Mouse (Mus musculus): ENCODE measurements at regions not wholly inside any gene's neighbourhood (a gene's known extent, or its start where the extent isn't known, plus 50 kb on each side); places are given as distances from the start of the nearest gene placed in this dataset.

GRCm38 (mm10) chr2:74409856-74410404 is 169.3 kb downstream of the Lnpk start:
- no peaks in the 10 kb centered on the region for H3K27me3 ChIP-seq (replicated peaks; ENCODE audit: low read depth, poor library complexity, severe bottlenecking)
- H3K36me3 ChIP-seq (replicated peaks) = no peaks in the 10 kb centered on the region
- no peak overlapping the region for H3K27ac ChIP-seq (replicated peaks)
- no peak for DNase-seq (ENCODE audit: low spot score)
- H3K4me3 ChIP-seq = no peak overlapping the region
- H3K9me3 ChIP-seq = no peaks in the 10 kb centered on the region
- no peaks in the 10 kb centered on the region for H3K4me1 ChIP-seq
- WGBS = 85% methylated on average over 4 of the region's 4 CpGs

GRCm38 (mm10) chr2:74404493-74404892 is 174.7 kb downstream of the Lnpk start:
- no peaks in the 10 kb centered on the region for H3K36me3 ChIP-seq (replicated peaks)
- 83% methylated on average over 3 of the region's 3 CpGs for WGBS
- DNase-seq (ENCODE audit: low spot score) = no peak
- no peaks in the 10 kb centered on the region for H3K9me3 ChIP-seq
- H3K4me1 ChIP-seq = no peaks in the 10 kb centered on the region
- no peak overlapping the region for H3K4me3 ChIP-seq
- no peaks in the 10 kb centered on the region for H3K27me3 ChIP-seq (replicated peaks; ENCODE audit: low read depth, poor library complexity, severe bottlenecking)
- H3K27ac ChIP-seq (replicated peaks) = no peak overlapping the region

GRCm38 (mm10) chr2:74391064-74391463 is 188.2 kb downstream of the Lnpk start:
- Histone ChIP-seq H3K36me3 (replicated peaks) (no peaks in the 10 kb centered on the region), H3K4me1 (no peaks in the 10 kb centered on the region), H3K9me3 (no peaks in the 10 kb centered on the region), H3K4me3 (no peak overlapping the region), H3K27me3 (replicated peaks; ENCODE audit: low read depth, poor library complexity, severe bottlenecking) (no peaks in the 10 kb centered on the region), H3K27ac (replicated peaks) (no peak overlapping the region)
- no peak for DNase-seq (ENCODE audit: low spot score)
- 92% methylated on average over 4 of the region's 4 CpGs for WGBS

- WGBS = 91% methylated on average over 5 of the region's 5 CpGs
- DNase-seq (ENCODE audit: low spot score) = no peak
- no peaks in the 10 kb centered on the region for H3K36me3 ChIP-seq (replicated peaks)
- H3K27ac ChIP-seq (replicated peaks) = no peak overlapping the region
- H3K9me3 ChIP-seq = no peaks in the 10 kb centered on the region
- no peak overlapping the region for H3K4me3 ChIP-seq
- no peaks in the 10 kb centered on the region for H3K4me1 ChIP-seq
- no peaks in the 10 kb centered on the region for H3K27me3 ChIP-seq (replicated peaks; ENCODE audit: low read depth, poor library complexity, severe bottlenecking)
Observed at GRCm38 (mm10) chr2:74388078-74388477, 191.2 kb downstream of the Lnpk start.

- H3K4me3 ChIP-seq = no peak overlapping the region
Observed at GRCm38 (mm10) chr2:74384918-74385317, 194.3 kb downstream of the Lnpk start.

GRCm38 (mm10) chr2:74380574-74381287 is 198.5 kb downstream of the Lnpk start:
- no peaks in the 10 kb centered on the region for H3K27me3 ChIP-seq (replicated peaks; ENCODE audit: low read depth, poor library complexity, severe bottlenecking)
- no peak overlapping the region for H3K27ac ChIP-seq (replicated peaks)
- no peaks in the 10 kb centered on the region for H3K9me3 ChIP-seq
- no peak for DNase-seq (ENCODE audit: low spot score)
- H3K36me3 ChIP-seq (replicated peaks) = no peaks in the 10 kb centered on the region
- H3K4me1 ChIP-seq = no peaks in the 10 kb centered on the region
- no peak overlapping the region for H3K4me3 ChIP-seq
- 87% methylated on average over 7 of the region's 7 CpGs for WGBS

More at GRCm38 (mm10) chr2:74384918-74385317, 194.3 kb downstream of the Lnpk start:
- no peaks in the 10 kb centered on the region for H3K4me1 ChIP-seq
- H3K27ac ChIP-seq (replicated peaks) = no peak overlapping the region
- no peaks in the 10 kb centered on the region for H3K9me3 ChIP-seq
- no peaks in the 10 kb centered on the region for H3K36me3 ChIP-seq (replicated peaks)
- no peak for DNase-seq (ENCODE audit: low spot score)
- WGBS = 88% methylated on average over 1 of the region's 1 CpGs
- no peaks in the 10 kb centered on the region for H3K27me3 ChIP-seq (replicated peaks; ENCODE audit: low read depth, poor library complexity, severe bottlenecking)

GRCm38 (mm10) chr2:74378709-74379108 is 200.5 kb downstream of the Lnpk start:
- no peak for DNase-seq (ENCODE audit: low spot score)
- Histone ChIP-seq H3K4me1 (no peaks in the 10 kb centered on the region), H3K36me3 (replicated peaks) (no peaks in the 10 kb centered on the region), H3K27me3 (replicated peaks; ENCODE audit: low read depth, poor library complexity, severe bottlenecking) (no peaks in the 10 kb centered on the region), H3K27ac (replicated peaks) (no peak overlapping the region), H3K4me3 (no peak overlapping the region), H3K9me3 (no peaks in the 10 kb centered on the region)
- 95% methylated on average over 3 of the region's 3 CpGs for WGBS

GRCm38 (mm10) chr2:74373938-74374337 is 205.3 kb downstream of the Lnpk start:
- H3K4me3 ChIP-seq = no peak overlapping the region
- H3K9me3 ChIP-seq = no peaks in the 10 kb centered on the region
- WGBS = 87% methylated on average over 1 of the region's 1 CpGs
- no peaks in the 10 kb centered on the region for H3K36me3 ChIP-seq (replicated peaks)
- no peaks in the 10 kb centered on the region for H3K4me1 ChIP-seq
- no peak for DNase-seq (ENCODE audit: low spot score)
- H3K27me3 ChIP-seq (replicated peaks; ENCODE audit: low read depth, poor library complexity, severe bottlenecking) = no peaks in the 10 kb centered on the region
- H3K27ac ChIP-seq (replicated peaks) = no peak overlapping the region

- 59% methylated on average over 4 of the region's 4 CpGs for WGBS
- H3K4me3 ChIP-seq = no peak overlapping the region
- no peaks in the 10 kb centered on the region for H3K36me3 ChIP-seq (replicated peaks)
- no peaks in the 10 kb centered on the region for H3K9me3 ChIP-seq
- no peak overlapping the region for H3K27ac ChIP-seq (replicated peaks)
- DNase-seq (ENCODE audit: low spot score) = no peak
- H3K4me1 ChIP-seq = no peaks in the 10 kb centered on the region
- H3K27me3 ChIP-seq (replicated peaks; ENCODE audit: low read depth, poor library complexity, severe bottlenecking) = no peaks in the 10 kb centered on the region
Observed at GRCm38 (mm10) chr2:74373056-74373455, 206.2 kb downstream of the Lnpk start.

GRCm38 (mm10) chr2:74363255-74363654 is 216.0 kb downstream of the Lnpk start:
- DNase-seq (ENCODE audit: low spot score) = no peak
- H3K4me1 ChIP-seq = no peaks in the 10 kb centered on the region

GRCm38 (mm10) chr2:74354591-74354990 is 224.6 kb downstream of the Lnpk start:
- no peaks in the 10 kb centered on the region for H3K36me3 ChIP-seq (replicated peaks)
- H3K9me3 ChIP-seq = no peaks in the 10 kb centered on the region
- WGBS = 65% methylated on average over 8 of the region's 8 CpGs
- no peak overlapping the region for H3K4me3 ChIP-seq
- H3K4me1 ChIP-seq = no peaks in the 10 kb centered on the region
- peak; percentile 9 for DNase-seq (ENCODE audit: low spot score)
- no peaks in the 10 kb centered on the region for H3K27me3 ChIP-seq (replicated peaks; ENCODE audit: low read depth, poor library complexity, severe bottlenecking)
- H3K27ac ChIP-seq (replicated peaks) = no peak overlapping the region

More at GRCm38 (mm10) chr2:74363255-74363654, 216.0 kb downstream of the Lnpk start:
- Histone ChIP-seq H3K36me3 (replicated peaks) (no peaks in the 10 kb centered on the region), H3K27ac (replicated peaks) (no peak overlapping the region), H3K27me3 (replicated peaks; ENCODE audit: low read depth, poor library complexity, severe bottlenecking) (no peaks in the 10 kb centered on the region), H3K4me3 (no peak overlapping the region), H3K9me3 (no peaks in the 10 kb centered on the region)
- WGBS = 93% methylated on average over 2 of the region's 2 CpGs

- WGBS = 74% methylated on average over 6 of the region's 6 CpGs
- Histone ChIP-seq H3K27me3 (replicated peaks; ENCODE audit: low read depth, poor library complexity, severe bottlenecking) (no peaks in the 10 kb centered on the region), H3K4me3 (no peak overlapping the region), H3K9me3 (no peaks in the 10 kb centered on the region), H3K36me3 (replicated peaks) (no peaks in the 10 kb centered on the region), H3K4me1 (no peaks in the 10 kb centered on the region), H3K27ac (replicated peaks) (no peak overlapping the region)
- no peak for DNase-seq (ENCODE audit: low spot score)
Observed at GRCm38 (mm10) chr2:74349809-74350208, 229.4 kb downstream of the Lnpk start.

GRCm38 (mm10) chr2:74306301-74306700 is 272.9 kb downstream of the Lnpk start:
- Histone ChIP-seq H3K4me1 (peaks cover 16% of the 10 kb centered on the region), H3K36me3 (replicated peaks) (no peaks in the 10 kb centered on the region), H3K4me3 (no peak overlapping the region), H3K27ac (replicated peaks) (no peak overlapping the region), H3K27me3 (replicated peaks; ENCODE audit: low read depth, poor library complexity, severe bottlenecking) (peaks cover 9% of the 10 kb centered on the region; the same call in 1 of the 2 replicates), H3K9me3 (no peaks in the 10 kb centered on the region)
- WGBS = 88% methylated on average over 9 of the region's 9 CpGs
- DNase-seq (ENCODE audit: low spot score) = no peak

Measured in embryonic facial prominence, embryonic 10.5 days (tissue).